Mouse (Mus musculus): ENCODE data around the gene Acsm3. TPM values are rescaled to one million over a fixed set of nuclear protein-coding genes. Genes with fewer than 3 reads are reported as not detected.

Gene Acsm3
- not detected for total RNA-seq (2023)

GRCm38 (mm10) chr7:119760527-119760951 lies at the start of gene Acsm3:
Gene Acsm3, plus strand, starts transcription at chr7:119760923.

DNA sequence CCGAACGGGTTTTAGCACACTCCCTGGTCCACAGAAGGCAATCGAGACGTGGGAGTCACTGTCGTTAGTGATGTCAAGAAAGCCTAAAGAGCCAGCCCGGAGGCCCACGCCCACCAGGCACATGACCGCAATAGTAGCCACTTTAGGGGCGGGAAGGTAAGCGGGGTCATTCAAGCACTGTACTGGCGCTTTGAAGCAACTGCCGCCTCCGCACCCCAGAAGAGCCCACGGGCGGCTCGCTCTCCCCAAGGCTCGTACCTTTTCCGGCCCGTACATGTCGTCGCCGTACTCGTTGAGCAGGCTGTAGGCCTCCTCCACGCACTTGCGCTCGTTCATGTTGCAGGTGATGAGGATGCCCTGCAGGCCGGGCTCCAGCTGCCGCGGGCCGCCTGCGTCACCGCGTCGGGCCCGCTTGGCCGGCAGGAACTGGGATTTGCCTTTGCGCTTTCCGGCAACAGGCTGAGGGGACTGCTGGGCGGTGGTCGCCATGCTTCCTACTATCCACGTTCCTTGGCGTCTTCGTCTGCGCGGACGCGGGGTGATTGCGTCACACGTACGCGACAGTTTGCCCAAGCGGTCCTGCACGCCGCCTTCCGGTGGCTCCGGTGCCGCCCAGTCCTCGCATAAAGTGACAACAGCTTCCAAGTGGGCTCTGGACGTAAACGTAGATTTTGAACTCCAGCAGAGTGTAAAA lies 40.3 kb upstream of the Acsm3 start, which contains the start of gene Thumpd1:
Gene Thumpd1, minus strand, starts transcription at position 546 of the 694 bp plus-strand sequence.

GRCm38 (mm10) chr7:119793586-119794250 lies 33.0 kb downstream of the Acsm3 start, which contains the start of the genes Rexo5 and Eri2:
Gene Rexo5, plus strand, starts transcription at chr7:119794006.
Gene Eri2, minus strand, starts transcription at chr7:119794058.

Other genes starting within 250 kb of the Acsm3 start
- gene Acsm5, start 241.5 kb upstream of the Acsm3 start, total RNA-seq (2023), result not detected
- gene Pdilt, start 237.4 kb upstream of the Acsm3 start, total RNA-seq (2023), result not detected
- gene Acsm2, start 206.6 kb upstream of the Acsm3 start, total RNA-seq (2023), result not detected
- gene Acsm1, start 153.9 kb upstream of the Acsm3 start, total RNA-seq (2023), result not detected
- not detected for gene Acsm4, start 70.9 kb upstream of the Acsm3 start, total RNA-seq (2023)
- 10 to 100 TPM; 12.0 to 15.1 TPM for gene Thumpd1, start 40.1 kb upstream of the Acsm3 start, total RNA-seq (2023)
- gene Rexo5, start 33.1 kb downstream of the Acsm3 start, total RNA-seq (2023), result 10 to 100 TPM; 12.6 to 21.6 TPM
- 1 to 10 TPM; 4.4 to 5.1 TPM for gene Eri2, start 33.1 kb downstream of the Acsm3 start, total RNA-seq (2023)
- gene Lyrm1, start 134.9 kb downstream of the Acsm3 start, total RNA-seq (2023), result 1 to 10 TPM; 3.9 to 5.8 TPM
- 10 to 100 TPM; 15.6 to 22.6 TPM for gene Dcun1d3, start 135.4 kb downstream of the Acsm3 start, total RNA-seq (2023)

Measured in neutrophil, adult 59 days (primary cell).